8 mouse cellular contexts compared by ENCODE assay signal in the genomic region with DNA sequence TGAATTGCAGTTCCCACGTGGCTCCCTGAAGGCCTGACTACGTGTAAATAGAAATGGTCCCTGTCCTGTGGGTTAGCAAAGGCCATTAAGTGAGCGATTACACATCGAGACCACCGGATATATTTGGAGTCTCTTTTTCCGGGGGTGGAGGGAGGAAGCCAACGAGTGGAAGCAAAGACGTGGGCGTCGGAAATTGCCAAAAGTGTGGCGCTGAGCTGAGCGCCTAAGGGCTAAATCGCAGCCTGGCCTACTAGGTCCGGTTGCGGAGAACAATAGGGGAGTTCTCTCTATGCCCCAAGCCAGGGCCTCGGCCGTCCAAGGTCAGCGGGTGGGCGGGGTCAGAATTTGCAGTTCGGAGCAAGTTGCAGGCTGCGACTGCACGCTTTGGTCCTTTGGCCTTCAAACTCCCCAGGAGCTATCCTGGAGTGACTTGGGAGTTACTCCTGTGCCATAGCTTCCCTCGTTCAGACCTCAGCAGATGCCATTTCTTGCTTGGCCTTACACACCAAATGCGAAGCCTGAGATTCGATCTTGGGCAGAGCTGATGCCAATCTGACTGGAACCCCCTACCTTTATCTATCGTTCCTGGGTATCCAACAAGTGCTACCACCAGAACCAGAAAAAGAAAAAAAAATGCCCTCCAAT. TPM values are rescaled to one million over a fixed set of nuclear protein-coding genes. Genes with fewer than 3 reads are reported as not detected.
DNase-seq lines count a peak whose midpoint lies in the region; ATAC-seq and TF ChIP-seq lines count a peak whose summit lies in the region.

No protein-coding gene starts in this region.

- peaks cover 30% of the 10 kb centered on the region for H3K27me3 ChIP-seq in embryonic facial prominence, embryonic 12.5 days
- H3K27me3 ChIP-seq in limb, embryonic 10.5 days (ENCODE audit: low read depth, poor library complexity, severe bottlenecking), result peaks cover 64% of the 10 kb centered on the region
- peaks cover 4% of the 10 kb centered on the region for H3K27me3 ChIP-seq in splenic B cell, adult 2 months (ENCODE audit: control insufficient read depth, insufficient read depth, low read length, poor library complexity, severe bottlenecking)

- 14% methylated on average over 26 of the region's 26 CpGs for WGBS in lung, adult 2 months
- 3% methylated on average over 26 of the region's 26 CpGs for WGBS in embryonic facial prominence, embryonic 12.5 days
- 2% methylated on average over 26 of the region's 26 CpGs for WGBS in limb, embryonic 10.5 days

- no peak for ATAC-seq in embryonic facial prominence, embryonic 12.5 days (ENCODE audit: insufficient number of reproducible peaks, insufficient read depth, low FRiP score, low TSS enrichment)

- H3K27ac ChIP-seq in embryonic facial prominence, embryonic 12.5 days, result no peak overlapping the region
- peak overlapping the region; percentile 56 for H3K27ac ChIP-seq in limb, embryonic 10.5 days

- H3K9me3 ChIP-seq in embryonic facial prominence, embryonic 12.5 days, result no peaks in the 10 kb centered on the region
- no peaks in the 10 kb centered on the region for H3K9me3 ChIP-seq in limb, embryonic 10.5 days (replicated peaks)

- no peak overlapping the region for H3K9ac ChIP-seq in embryonic facial prominence, embryonic 12.5 days

- TF ChIP-seq POLR2A in lung, adult 2 months (IDR thresholded peaks at IDR 0.05; ENCODE audit: borderline replicate concordance, extremely low read depth, low read depth, low read length), result no peak

- intact Hi-C loops in left cerebral cortex, postnatal 25 days (cut with DNase I), result loop anchor here (2.0 to 5.0 kb wide), 4 partner anchors 153 to 1043 kb away; a partner anchor contains a TSS

- H3K4me1 ChIP-seq in lung, adult 2 months (ENCODE audit: control insufficient read depth, insufficient read depth, low read length), result peaks cover 8% of the 10 kb centered on the region; the same call in 1 of the 2 replicates
- H3K4me1 ChIP-seq in embryonic facial prominence, embryonic 12.5 days, result peaks cover 15% of the 10 kb centered on the region; the same call in 1 of the 2 replicates
- H3K4me1 ChIP-seq in limb, embryonic 10.5 days, result peaks cover 67% of the 10 kb centered on the region

- H3K36me3 ChIP-seq in embryonic facial prominence, embryonic 12.5 days, result no peaks in the 10 kb centered on the region
- H3K36me3 ChIP-seq in limb, embryonic 10.5 days, result no peaks in the 10 kb centered on the region
- H3K36me3 ChIP-seq in splenic B cell, adult 2 months (ENCODE audit: control insufficient read depth, insufficient read depth, low read length, poor library complexity, severe bottlenecking), result no peaks in the 10 kb centered on the region

- TF ChIP-seq CTCF in lung, adult 2 months (IDR thresholded peaks at IDR 0.05; ENCODE audit: insufficient read depth, low read length), result no peak

- peak; percentile 30 for DNase-seq in lung, adult 2 months
- no peak for DNase-seq in lung, postnatal 25 days (ENCODE audit: low spot score)
- peak; percentile 59 for DNase-seq in limb, embryonic 10.5 days (ENCODE audit: low spot score)
- peak; percentile 38 for DNase-seq in splenic B cell, adult 2 months (ENCODE audit: low read depth, low spot score)
- DNase-seq in spleen, postnatal 14 days (ENCODE audit: low spot score in 2 of 2), result no peak
- DNase-seq in layer of hippocampus, adult 18-20 months (ENCODE audit: low spot score in 2 of 2), result no peak
- DNase-seq in left cerebral cortex, postnatal 25 days (ENCODE audit: low spot score in 2 of 2), result no peak

- peak overlapping the region; percentile 85 for H3K4me2 ChIP-seq in embryonic facial prominence, embryonic 12.5 days (replicated peaks)

- H3K4me3 ChIP-seq in lung, adult 2 months (replicated peaks; ENCODE audit: extremely low read depth, low read depth, low read length), result no peak overlapping the region
- 0 out of 2 replicates have a peak overlapping the region, but pooled peaks have one; percentile 2 for H3K4me3 ChIP-seq in embryonic facial prominence, embryonic 12.5 days
- peak overlapping the region; percentile 85 for H3K4me3 ChIP-seq in limb, embryonic 10.5 days

RNA-seq across cellular contexts. Expression of a gene that starts 2.3 kb away (rescaled TPM):
- 5.5 and 6.3 TPM in 2 replicates for polyA plus RNA-seq in lung, adult 2 months (2012; rRNA removed)
- polyA plus RNA-seq in embryonic facial prominence, embryonic 12.5 days (2016; fragmentation: Nextera tagmentation; extraction: Ambion mirVana), result 21.5 and 22.9 TPM in 2 replicates
- 17.8 and 22.1 TPM in 2 replicates for polyA plus RNA-seq in limb, embryonic 10.5 days (2016; fragmentation: Nextera tagmentation; extraction: Ambion mirVana)
- total RNA-seq in layer of hippocampus, adult 18-20 months (2021), result under 1 TPM; 0.67 to 0.71 TPM
- total RNA-seq in left cerebral cortex, postnatal 25 days (2021), result 1 to 10 TPM; 1.2 to 1.3 TPM

Comparison
In these comparisons a context has a peak if more than half of its experiments do, and no peak if none do; other contexts are left out.
1. DNase-seq: peak in lung, adult 2 months (single experiment), limb, embryonic 10.5 days (single experiment) and splenic B cell, adult 2 months (single experiment); none in lung, postnatal 25 days (single experiment), spleen, postnatal 14 days (0 of 2), layer of hippocampus, adult 18-20 months (0 of 2) and left cerebral cortex, postnatal 25 days (0 of 2).